Mouse (Mus musculus) embryonic facial prominence, embryonic 12.5 days (tissue): ENCODE results near the gene D930020B18Rik. TPM values are rescaled to one million over a fixed set of nuclear protein-coding genes. Genes with fewer than 3 reads are reported as not detected.

Experiments
- ATAC-seq: fragments of 200-750 bp; cut with Nextera tagmentation; 2 replicates; pipeline ENCODE4 v1.8.0; 2017; ENCODE audit not compliant: insufficient number of reproducible peaks, insufficient read depth, low FRiP score, low TSS enrichment
- H3K27ac ChIP-seq: fragments of 300-500 bp; sonication (generic); 2 replicates; pipeline ENCODE4 v1.5.1; 2016; ENCODE audit warnings: mild to moderate bottlenecking
- H3K27me3 ChIP-seq: fragments of 300-500 bp; sonication (generic); 2 replicates; pipeline ENCODE4 v1.6.1; 2016; ENCODE audit warnings: mild to moderate bottlenecking, moderate library complexity
- H3K36me3 ChIP-seq: fragments of 300-500 bp; sonication (generic); 2 replicates; pipeline ENCODE4 v1.6.1; 2016; ENCODE audit warnings: mild to moderate bottlenecking
- H3K4me1 ChIP-seq: fragments of 300-500 bp; sonication (generic); 2 replicates; pipeline ENCODE4 v1.6.1; 2016
- H3K4me2 ChIP-seq: fragments of 300-500 bp; sonication (generic); replicated peaks from 2 replicates; pipeline ENCODE4 v1.6.1; 2016; ENCODE audit warnings: mild to moderate bottlenecking, moderate library complexity
- H3K4me3 ChIP-seq: fragments of 300-500 bp; sonication (generic); 2 replicates; pipeline ENCODE4 v1.5.1; 2016; ENCODE audit warnings: mild to moderate bottlenecking
- H3K9ac ChIP-seq: fragments of 300-500 bp; sonication (generic); 2 replicates; pipeline ENCODE4 v1.6.1; 2016; ENCODE audit warnings: mild to moderate bottlenecking, moderate library complexity
- H3K9me3 ChIP-seq: fragments of 300-500 bp; sonication (generic); 2 replicates; pipeline ENCODE4 v1.6.1; 2016; ENCODE audit warnings: mild to moderate bottlenecking, moderate library complexity
- WGBS: fragments of 180-500 bp; shearing (Covaris S2); methylation state at CpG from one replicate; pipeline ENCODE4 v1.1.7; 2016; 5-methylcytosine and 5-hydroxymethylcytosine counted together
- polyA plus RNA-seq: library from polyadenylated mRNA; unstranded; fragments of >200 nt; fragmentation: Nextera tagmentation; extraction: Ambion mirVana; gene quantifications from 2 replicates; pipeline ENCODE4 v1.2.1, GENCODE M21; 2016

The D930020B18Rik gene
- polyA plus RNA-seq, 1 experiment from 2014 or later: 1.6 TPM

DNA sequence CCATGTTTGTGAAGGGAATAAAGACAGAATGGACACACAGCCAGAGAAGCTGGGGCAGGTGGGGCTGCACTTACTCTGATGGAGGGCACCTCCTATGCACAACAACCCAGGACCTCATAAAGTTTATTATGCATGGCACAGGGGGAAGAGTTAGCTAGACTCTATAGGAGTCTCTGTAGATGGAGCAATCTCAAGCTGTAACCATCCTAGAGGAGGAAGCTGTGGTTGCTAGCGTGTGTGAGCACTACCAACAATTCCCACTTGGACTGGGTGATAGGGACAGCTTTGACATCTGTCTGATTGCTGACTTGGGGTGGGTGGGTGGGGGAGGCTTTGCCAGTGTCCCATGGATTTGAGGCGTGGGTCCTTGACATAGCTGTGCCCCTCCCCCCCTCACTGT, 39.5 kb downstream of the D930020B18Rik start:
- no peak overlapping the region for H3K9ac ChIP-seq
- 90% methylated on average over 2 of the region's 2 CpGs for WGBS
- no peak for ATAC-seq
- H3K36me3 ChIP-seq: no peaks in the 10 kb centered on the region
- no peak overlapping the region for H3K27ac ChIP-seq
- no peak overlapping the region for H3K4me2 ChIP-seq
- H3K4me3 ChIP-seq: no peak overlapping the region
- no peaks in the 10 kb centered on the region for H3K4me1 ChIP-seq
- no peaks in the 10 kb centered on the region for H3K27me3 ChIP-seq
- H3K9me3 ChIP-seq: no peaks in the 10 kb centered on the region

DNA sequence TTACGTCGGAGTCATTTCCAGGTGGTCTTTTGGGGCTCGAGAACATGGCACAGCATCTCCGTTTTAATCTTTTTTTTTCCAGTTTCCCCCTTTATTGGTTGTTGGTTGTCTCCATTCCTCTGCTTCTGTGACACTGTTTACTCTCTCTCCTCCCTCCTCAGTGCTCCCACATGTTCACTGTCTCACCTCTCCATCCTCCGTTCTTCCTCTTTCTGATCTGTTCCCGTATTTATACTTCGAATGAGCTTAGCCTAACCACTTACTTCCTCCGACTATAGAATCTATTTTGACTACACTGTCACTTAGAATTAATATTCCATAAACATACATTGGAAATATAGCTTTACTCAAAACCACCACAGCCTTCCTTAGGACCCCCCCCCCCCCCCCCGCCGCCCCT, 41.2 kb downstream of the D930020B18Rik start:
- Histone ChIP-seq H3K9me3 (no peaks in the 10 kb centered on the region), H3K9ac (no peak overlapping the region), H3K4me1 (no peaks in the 10 kb centered on the region), H3K27ac (no peak overlapping the region), H3K27me3 (no peaks in the 10 kb centered on the region), H3K4me3 (no peak overlapping the region), H3K36me3 (no peaks in the 10 kb centered on the region), H3K4me2 (no peak overlapping the region)
- WGBS: 90% methylated on average over 10 of the region's 10 CpGs
- no peak for ATAC-seq

DNA sequence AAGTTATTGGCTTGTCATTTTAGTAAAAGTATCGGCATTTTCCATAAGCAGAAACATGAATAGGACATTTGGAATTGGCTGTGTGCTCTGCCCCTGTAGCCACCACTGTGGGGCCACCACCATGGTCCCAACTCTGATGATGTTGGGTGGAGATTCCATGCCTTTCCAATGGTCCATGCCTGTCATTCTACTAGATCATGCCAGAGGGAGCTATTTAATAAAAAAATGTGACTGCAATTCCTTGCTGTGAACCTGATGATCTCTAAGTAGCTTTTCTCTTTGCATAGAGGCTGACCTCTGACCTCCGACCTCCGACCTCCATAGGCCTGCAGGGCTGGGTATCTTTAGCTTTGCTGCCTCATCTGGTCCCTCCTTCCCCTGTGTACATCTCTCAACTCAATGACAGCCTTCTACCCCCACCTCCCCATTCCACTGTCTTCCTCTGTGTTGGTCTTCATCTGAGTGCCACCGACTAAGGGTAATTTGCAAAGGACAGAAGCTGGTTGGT, 44.8 kb downstream of the D930020B18Rik start:
- Histone ChIP-seq H3K27me3 (no peaks in the 10 kb centered on the region), H3K9ac (no peak overlapping the region), H3K4me1 (0 out of 2 replicates have a peak, but pooled peaks cover 4% of the 10 kb centered on the region), H3K4me3 (no peak overlapping the region), H3K27ac (no peak overlapping the region), H3K9me3 (no peaks in the 10 kb centered on the region), H3K4me2 (no peak overlapping the region), H3K36me3 (no peaks in the 10 kb centered on the region)
- no peak for ATAC-seq
- 66% methylated on average over 4 of the region's 4 CpGs for WGBS

GRCm38 (mm10) chr10:121687511-121687910, 46.1 kb downstream of the D930020B18Rik start:
- Histone ChIP-seq H3K4me1 (0 out of 2 replicates have a peak, but pooled peaks cover 4% of the 10 kb centered on the region), H3K36me3 (no peaks in the 10 kb centered on the region), H3K4me2 (no peak overlapping the region), H3K9ac (no peak overlapping the region), H3K4me3 (no peak overlapping the region), H3K9me3 (no peaks in the 10 kb centered on the region), H3K27ac (no peak overlapping the region), H3K27me3 (no peaks in the 10 kb centered on the region)
- 82% methylated on average over 7 of the region's 7 CpGs for WGBS
- ATAC-seq: no peak

DNA sequence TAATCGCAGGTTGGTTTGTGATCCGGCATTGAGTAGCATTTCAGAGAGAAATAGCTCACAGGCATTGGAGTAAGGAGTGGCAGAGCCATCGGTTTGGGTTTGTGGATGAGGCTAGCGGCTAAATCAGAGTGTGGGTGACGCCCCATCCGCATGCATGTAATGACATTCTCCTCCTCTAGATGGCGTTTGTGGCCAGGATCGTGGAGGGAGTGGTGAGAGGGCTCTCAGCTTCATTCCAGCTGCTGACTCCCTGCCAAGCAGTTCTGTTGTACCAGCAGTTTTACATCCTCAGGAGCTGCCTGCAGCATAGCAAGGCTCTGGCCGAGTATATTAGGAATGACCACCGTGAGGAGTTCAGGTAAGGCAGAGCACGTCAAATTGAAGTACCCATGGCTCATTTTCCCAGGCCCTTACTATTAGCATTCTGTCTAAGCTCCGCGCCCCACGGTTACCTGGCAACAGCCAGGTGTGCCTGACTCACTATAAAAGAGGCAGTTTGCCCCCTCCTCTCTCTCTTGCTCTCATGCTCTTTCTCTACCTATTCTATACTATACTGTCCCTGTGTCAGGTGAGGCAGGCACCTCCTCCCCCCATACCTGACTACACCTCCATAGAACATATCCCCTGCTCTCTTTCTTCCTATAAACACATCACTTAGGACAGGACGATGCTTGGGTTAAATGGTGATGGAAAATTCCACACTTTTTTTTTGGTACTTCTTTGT, 48.4 kb downstream of the D930020B18Rik start:
- no peak overlapping the region for H3K27ac ChIP-seq
- no peaks in the 10 kb centered on the region for H3K36me3 ChIP-seq
- H3K4me1 ChIP-seq: 0 out of 2 replicates have a peak, but pooled peaks cover 4% of the 10 kb centered on the region
- 19% methylated on average over 15 of the region's 15 CpGs for WGBS
- no peak overlapping the region for H3K4me2 ChIP-seq
- H3K9ac ChIP-seq: no peak overlapping the region
- no peak overlapping the region for H3K4me3 ChIP-seq
- no peaks in the 10 kb centered on the region for H3K27me3 ChIP-seq
- ATAC-seq: peak; percentile 53; the same call in 1 of the 2 replicates
- no peaks in the 10 kb centered on the region for H3K9me3 ChIP-seq

DNA sequence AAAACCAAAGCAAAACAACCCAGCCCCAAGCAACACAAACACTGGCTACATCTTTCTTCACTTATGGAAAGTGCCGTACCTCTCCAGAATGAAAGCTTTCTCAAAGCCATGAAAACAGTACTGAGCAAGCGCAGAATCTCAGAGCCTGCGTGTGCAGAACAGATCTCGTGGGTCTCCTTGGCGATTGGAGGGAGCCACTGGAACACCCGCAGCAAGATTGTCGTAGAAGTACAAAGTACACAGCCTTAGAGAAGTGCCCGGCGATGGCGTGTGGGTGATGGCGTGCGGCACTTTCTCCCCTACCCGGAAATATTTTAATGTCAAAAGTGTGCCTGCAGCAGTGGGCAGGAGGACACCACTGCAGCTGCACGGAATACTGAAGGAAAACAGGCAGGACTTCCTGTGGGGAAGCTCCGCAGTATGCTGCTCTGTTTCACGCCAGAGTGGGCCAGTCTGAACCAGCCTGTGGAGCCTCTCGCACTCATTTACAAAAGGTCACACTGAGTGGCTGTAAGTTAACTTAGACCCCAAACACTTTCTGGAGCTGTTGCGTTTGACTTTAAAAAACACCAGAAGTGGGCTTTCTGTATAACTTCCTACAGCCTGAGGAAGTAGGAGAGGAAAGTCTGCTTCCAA, 51.7 kb downstream of the D930020B18Rik start:
- Histone ChIP-seq H3K4me2 (peak overlapping the region; percentile 35), H3K27ac (no peak overlapping the region), H3K9me3 (no peaks in the 10 kb centered on the region), H3K4me1 (0 out of 2 replicates have a peak, but pooled peaks cover 4% of the 10 kb centered on the region), H3K27me3 (no peaks in the 10 kb centered on the region), H3K9ac (no peak overlapping the region; the same call in 1 of the 2 replicates), H3K36me3 (no peaks in the 10 kb centered on the region), H3K4me3 (peak overlapping the region; percentile 18; the same call in 1 of the 2 replicates)
- no peak for ATAC-seq
- WGBS: 49% methylated on average over 18 of the region's 18 CpGs

DNA sequence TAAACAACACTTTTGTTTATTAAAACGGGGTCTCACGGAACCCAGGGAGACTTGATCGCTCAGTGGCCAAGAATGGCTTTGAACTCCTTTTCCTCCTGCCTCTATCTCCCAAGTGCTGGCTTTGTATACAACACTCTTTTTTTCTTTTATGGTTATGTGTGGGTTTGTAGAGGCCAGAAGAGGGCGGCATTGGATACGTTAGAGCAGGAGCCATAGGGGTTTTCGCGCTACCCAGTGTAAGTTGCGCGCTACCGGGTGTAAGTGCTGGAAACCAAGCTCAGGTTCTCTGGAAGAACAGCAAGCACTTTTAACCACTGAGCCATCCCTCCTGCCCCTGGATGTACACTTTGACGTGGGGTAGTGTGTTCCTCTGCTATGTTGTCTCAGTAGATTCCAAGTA, 53.2 kb downstream of the D930020B18Rik start:
- Histone ChIP-seq H3K27ac (no peak overlapping the region), H3K4me1 (0 out of 2 replicates have a peak, but pooled peaks cover 4% of the 10 kb centered on the region), H3K27me3 (no peaks in the 10 kb centered on the region), H3K4me2 (no peak overlapping the region), H3K9me3 (no peaks in the 10 kb centered on the region), H3K36me3 (no peaks in the 10 kb centered on the region), H3K4me3 (no peak overlapping the region), H3K9ac (no peak overlapping the region)
- ATAC-seq: no peak
- WGBS: 79% methylated on average over 11 of the region's 11 CpGs

DNA sequence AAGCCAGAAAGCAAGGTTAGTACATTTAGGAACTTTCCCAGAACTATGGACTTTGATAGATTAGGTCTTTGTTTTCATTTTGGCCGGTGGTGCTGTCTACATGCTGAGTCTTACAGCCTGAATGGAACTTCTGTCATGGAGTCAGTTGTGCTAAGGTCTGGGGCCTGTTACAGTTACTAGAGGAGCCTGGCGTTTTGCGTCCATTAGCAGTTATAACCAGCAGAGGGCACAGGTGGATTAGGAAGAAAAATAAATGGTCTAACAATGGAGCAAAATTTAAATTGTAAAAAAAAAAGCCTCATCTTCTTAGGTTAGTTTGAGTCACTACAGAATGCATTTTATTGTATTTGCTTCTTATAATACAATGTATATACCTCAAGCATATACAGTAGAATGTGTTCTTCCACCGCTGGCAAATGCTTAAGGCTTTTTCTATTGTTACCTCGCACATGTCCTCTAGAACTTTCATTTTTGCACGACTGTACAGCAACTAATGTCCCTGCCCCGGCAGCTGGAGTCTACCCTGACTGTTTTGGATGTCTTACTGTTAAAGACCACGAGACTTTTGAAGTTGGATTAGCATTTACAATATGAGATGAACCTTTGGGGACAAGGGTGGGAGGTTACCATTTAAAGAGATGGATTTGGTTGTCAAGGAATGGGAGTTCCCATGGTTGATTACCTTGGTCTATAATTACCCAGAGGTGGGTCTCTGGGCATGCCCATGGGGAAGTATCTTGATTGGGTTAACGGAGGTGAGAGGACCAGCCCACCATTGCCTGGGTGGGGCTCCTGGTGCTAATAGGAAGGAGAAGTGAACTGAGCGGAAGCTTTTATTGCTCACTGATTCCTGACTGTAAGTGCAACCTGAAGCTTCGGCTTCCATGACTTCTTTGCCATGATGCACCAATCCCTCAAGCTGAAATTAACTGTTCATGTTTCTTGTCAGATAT, 60.2 kb downstream of the D930020B18Rik start:
- Histone ChIP-seq H3K9me3 (no peaks in the 10 kb centered on the region), H3K36me3 (no peaks in the 10 kb centered on the region), H3K4me3 (no peak overlapping the region), H3K4me1 (no peaks in the 10 kb centered on the region), H3K27me3 (no peaks in the 10 kb centered on the region), H3K9ac (no peak overlapping the region), H3K27ac (no peak overlapping the region), H3K4me2 (no peak overlapping the region)
- 59% methylated on average over 11 of the region's 11 CpGs for WGBS
- no peak for ATAC-seq

- ATAC-seq: no peak
- Histone ChIP-seq H3K36me3 (no peaks in the 10 kb centered on the region), H3K27me3 (no peaks in the 10 kb centered on the region), H3K9me3 (no peaks in the 10 kb centered on the region), H3K27ac (no peak overlapping the region), H3K4me3 (no peak overlapping the region), H3K4me2 (no peak overlapping the region), H3K9ac (no peak overlapping the region), H3K4me1 (no peaks in the 10 kb centered on the region)
- WGBS: 81% methylated on average over 6 of the region's 6 CpGs
Measured at GRCm38 (mm10) chr10:121703619-121704018, 62.2 kb downstream of the D930020B18Rik start.

DNA sequence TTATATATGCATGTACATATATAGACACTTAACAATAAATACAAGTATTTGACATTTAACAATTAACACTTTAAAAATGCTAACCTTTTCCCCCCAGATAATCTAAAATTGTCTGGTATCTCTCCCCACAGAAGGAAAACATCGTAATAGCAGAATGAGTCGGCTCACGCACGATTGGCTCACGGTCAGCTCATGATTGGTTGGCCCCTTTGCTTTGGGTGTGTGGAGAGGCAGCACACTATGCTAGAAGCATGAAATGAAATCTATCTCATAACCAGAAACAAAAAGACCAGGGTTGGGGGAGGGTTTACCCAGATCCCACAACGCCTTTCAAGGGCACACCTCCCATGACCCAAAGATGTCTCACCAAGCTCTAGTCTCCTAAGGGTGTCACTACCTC, 63.5 kb downstream of the D930020B18Rik start:
- Histone ChIP-seq H3K4me3 (no peak overlapping the region), H3K4me1 (no peaks in the 10 kb centered on the region), H3K9ac (no peak overlapping the region), H3K27me3 (no peaks in the 10 kb centered on the region), H3K4me2 (no peak overlapping the region), H3K36me3 (no peaks in the 10 kb centered on the region), H3K27ac (no peak overlapping the region), H3K9me3 (no peaks in the 10 kb centered on the region)
- no peak for ATAC-seq
- WGBS: 87% methylated on average over 6 of the region's 6 CpGs

DNA sequence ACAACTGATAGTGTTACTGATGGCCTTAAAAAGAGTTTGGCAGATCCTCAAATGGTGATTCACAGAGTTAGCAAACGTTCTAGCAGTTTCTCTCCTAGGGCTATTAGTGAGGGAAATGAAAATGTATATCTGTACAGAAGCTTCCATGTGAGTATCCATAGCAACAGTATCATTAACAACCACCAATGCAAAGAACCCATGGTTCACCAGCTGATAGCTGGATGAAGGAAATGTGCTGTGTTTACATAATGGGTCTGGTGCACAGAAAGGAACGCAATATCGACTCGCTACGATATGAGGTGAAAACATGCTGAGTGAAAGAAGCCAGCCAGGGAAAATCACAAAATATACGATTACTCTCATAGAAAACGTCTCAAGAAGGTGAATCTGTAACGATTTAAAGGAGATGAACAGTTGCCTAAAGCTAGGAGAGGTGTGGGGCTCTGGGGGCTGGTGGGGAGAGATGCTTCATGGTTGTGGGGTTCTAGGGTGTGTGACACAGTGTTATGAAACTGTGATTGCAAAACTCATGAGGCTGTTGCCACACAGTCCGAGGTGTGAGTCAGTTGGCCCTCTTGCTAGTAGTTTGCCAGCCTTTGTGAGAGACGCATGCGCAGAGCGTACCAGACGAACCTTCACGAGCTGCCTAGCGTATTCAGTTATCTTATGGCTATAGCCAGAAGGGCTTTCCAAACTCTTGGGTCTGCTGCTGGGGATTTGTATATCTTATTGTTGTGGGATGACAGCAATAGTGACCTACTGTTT, 64.2 kb downstream of the D930020B18Rik start:
- no peak overlapping the region for H3K4me3 ChIP-seq
- no peak overlapping the region for H3K4me2 ChIP-seq
- H3K4me1 ChIP-seq: no peaks in the 10 kb centered on the region
- ATAC-seq: no peak
- H3K36me3 ChIP-seq: no peaks in the 10 kb centered on the region
- no peaks in the 10 kb centered on the region for H3K27me3 ChIP-seq
- no peak overlapping the region for H3K27ac ChIP-seq
- H3K9me3 ChIP-seq: no peaks in the 10 kb centered on the region
- WGBS: 90% methylated on average over 15 of the region's 15 CpGs
- no peak overlapping the region for H3K9ac ChIP-seq
